Mouse (Mus musculus) ovary, adult 18-20 months (tissue): Measurements from ENCODE around the gene Cep70.

Experiments used
- DNase-seq: peaks from one replicate; pipeline ENCODE4 v3.0.0; 2022; ENCODE audit warnings: low spot score, mixed read lengths

The Cep70 gene

GRCm38 (mm10) chr9:99320006-99320405 lies 76.8 kb downstream of the Cep70 start:
- no peak for DNase-seq

DNA sequence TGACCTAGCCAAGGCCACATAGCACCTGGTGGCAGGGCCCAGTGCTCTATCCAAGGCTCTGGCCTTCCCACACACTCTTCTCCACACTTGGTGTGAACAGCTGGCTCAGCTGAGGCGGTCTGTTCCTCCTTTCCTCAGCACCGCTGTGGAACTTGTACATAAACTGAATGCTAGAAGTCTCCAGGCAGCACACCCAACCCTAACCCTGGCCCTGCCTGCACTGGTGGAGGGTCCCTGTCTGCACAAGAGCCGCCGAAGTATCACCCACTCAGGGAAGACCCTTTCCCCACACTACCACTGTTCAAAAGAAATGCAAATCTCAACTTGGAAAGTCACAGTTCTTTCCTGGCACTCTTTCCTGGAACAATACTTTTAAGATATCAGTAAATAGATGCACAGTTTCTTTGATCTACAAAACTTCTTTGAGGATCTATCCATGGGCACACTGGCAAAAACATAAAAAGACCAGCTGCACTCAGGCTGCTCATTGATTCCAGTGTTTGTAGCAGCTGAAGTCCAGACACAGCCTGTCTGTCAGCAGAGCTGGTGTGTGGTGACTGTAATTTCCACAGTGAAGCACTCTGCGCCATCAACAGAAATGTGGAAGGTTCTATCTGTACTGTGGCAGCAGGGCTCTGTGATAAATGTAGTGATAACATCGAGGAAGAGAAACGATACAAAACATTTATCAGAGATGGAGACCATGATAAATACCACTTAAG lies 82.2 kb downstream of the Cep70 start:
- no peak for DNase-seq

DNA sequence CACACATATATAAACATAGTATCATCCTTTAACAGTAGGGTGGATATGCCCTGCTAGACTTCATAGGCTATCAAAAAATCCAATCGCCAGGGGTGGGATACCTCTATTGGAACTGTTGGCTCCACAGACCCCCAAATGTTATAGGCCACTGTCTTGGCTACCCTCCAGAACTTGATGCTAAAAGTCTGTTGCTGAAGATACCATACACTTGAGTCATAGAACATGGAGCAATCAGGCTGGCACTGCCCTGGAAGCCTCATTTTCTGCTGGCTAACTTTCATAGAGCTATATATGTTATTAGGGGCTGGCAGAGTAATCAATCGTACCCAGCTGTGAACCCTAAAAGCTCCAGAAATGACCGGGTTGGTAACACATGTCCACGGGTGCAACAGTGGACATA lies 82.8 kb downstream of the Cep70 start:
- no peak for DNase-seq

DNA sequence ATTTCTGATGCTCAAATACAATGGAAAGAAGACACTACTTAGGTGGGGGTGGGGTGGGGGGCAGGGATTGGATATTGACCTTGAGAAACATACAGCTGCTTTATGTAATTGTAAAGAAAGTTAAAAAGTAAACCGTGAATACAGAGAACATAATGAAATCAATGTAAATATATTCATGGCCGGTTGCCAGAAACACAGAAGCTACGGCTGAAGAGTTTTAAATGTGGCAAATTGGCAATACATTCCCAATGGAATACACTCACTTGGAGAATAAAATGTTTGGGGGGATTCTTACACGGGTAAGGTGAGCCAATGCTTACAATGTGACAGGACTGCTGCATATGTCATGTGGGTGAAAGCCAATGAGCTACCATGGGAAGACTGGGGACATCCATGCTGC lies 83.7 kb downstream of the Cep70 start:
- DNase-seq, result no peak

GRCm38 (mm10) chr9:99336538-99336937 lies 93.4 kb downstream of the Cep70 start:
- no peak for DNase-seq

DNA sequence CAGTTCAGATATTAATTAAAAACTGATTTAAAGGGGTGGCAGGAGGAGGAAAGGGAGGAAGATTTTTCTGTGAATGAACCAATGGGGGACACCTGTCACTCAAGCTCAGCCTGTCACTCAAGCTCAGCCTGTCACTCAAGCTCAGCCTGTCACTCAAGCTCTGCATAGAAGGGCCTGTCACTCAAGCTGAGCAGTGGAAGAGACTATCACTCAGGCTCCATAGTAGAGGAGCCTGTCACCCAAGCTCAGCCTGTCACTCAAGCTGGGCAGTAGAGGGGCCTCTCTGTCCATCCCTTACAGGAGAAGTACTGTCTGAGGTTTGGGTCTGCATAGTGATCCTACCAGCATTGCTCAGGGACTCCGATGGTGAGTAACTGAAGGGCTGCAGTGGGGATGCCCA lies 95.1 kb downstream of the Cep70 start:
- no peak for DNase-seq

DNA sequence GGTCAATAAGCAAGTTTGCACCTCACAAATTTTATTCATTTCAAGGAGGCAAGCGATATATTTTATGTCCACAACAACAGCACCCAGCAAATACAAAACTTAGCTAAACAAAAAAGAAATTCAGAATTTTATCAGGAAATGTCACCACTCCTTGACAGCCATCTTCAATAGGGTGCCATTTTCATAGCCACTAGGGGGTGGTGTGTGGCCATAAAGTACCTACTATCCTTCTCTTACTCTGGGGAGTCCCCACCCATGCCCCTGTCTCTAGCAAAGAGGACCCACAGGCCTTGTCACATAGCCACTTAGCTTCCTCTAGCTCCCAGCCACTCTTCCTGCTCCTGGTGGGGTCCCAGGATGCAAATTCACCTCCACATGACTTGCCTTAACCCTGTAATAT lies 96.0 kb downstream of the Cep70 start:
- no peak for DNase-seq

- DNase-seq, result peak; percentile 58
Observed at GRCm38 (mm10) chr9:99340126-99340525, 97.0 kb downstream of the Cep70 start.

DNA sequence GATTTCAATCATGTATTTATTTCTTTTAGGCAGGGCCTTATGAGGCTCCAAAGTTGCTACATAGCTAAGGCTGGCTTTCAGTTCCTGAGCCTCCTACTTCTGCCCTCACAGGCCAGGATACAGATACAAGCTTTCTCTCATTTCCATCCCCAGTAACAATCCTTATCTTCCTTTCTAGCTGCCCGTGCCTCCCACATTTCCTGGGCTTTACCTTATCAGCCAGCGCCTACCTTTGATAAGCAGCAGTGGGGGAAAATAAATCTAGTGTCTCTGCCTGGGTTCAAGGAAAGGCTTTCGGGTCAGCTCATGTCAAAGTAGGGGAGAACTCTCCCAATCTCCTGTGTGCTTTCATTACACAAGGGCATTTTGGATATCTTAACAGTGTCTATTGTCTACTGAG lies 98.4 kb downstream of the Cep70 start:
- no peak for DNase-seq

DNA sequence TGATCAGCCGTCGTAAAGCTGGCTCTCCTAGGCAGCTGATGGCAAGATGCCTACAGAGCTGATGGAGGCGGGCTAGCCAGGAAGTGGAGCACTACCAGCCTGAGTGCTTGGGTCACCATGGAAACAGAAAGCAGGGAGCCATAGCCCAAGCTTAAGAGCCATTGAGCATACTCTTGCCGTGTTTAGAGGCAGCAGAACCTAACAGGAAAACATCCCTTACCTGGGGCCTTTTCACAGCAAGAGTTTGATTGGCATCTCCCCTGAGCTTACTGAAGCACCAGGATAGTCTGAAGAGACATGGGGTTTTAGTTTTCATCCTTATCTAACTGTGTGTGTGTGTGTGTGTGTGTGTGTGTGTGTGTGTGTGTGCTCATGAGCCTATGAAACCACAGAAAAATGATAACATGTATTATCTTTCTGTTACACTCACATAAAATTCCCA lies 102.2 kb downstream of the Cep70 start:
- DNase-seq, result peak; percentile 44
